Mouse (Mus musculus) heart, postnatal 0 days (tissue): ENCODE data around the gene Chrne.

Experiments used
- CTCF ChIP-seq: IDR thresholded peaks from 2 replicates; pipeline ENCODE4 v1.5.1; 2016; ENCODE audit warnings: antibody characterized with exemption, control low read depth, low read depth
- EP300 ChIP-seq: IDR thresholded peaks from 2 replicates; pipeline ENCODE4 v1.6.1; 2016; ENCODE audit warnings: antibody characterized with exemption, low read depth

DNA sequence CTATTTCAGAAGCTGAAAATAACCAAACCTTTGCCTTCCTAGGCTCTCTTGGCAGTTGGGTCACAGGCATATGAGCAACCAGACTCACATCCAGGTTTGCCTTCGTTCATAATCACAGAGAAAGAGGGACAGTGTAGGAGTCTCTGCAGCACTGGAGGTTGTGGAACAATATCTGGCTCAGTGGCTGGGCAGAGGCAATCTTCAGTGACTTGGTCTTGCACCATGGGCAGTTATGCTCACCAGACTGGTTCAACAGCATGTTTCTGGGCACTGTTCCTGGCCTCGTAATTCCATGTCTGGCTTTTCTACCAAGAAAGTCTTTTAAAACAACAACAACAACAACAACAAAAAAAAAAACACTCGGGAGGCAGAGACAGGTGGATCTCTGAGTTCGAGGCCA, 16.6 kb upstream of the Chrne start:
- TF ChIP-seq CTCF (no peak), EP300 (no peak)
